Mouse (Mus musculus): ENCODE measurements around the gene Inpp5b. TPM values are rescaled to one million over a fixed set of nuclear protein-coding genes. Genes with fewer than 3 reads are reported as not detected.

Gene Inpp5b
- polyA plus RNA-seq, 1 experiment from 2014 or later = 16.3 TPM

GRCm38 (mm10) chr4:124792114-124792513 is 50.5 kb downstream of the Inpp5b start:
- H3K9ac ChIP-seq (ENCODE audit: low read length) = no peak overlapping the region
- H3K4me1 ChIP-seq (ENCODE audit: control insufficient read depth, insufficient read depth, low read length) = no peaks in the 10 kb centered on the region
- no peak overlapping the region for H3K4me2 ChIP-seq (ENCODE audit: low read depth, low read length)
- H3K4me3 ChIP-seq (ENCODE audit: low read length) = no peak overlapping the region
- WGBS = 81% methylated on average over 8 of the region's 8 CpGs
- no peaks in the 10 kb centered on the region for H3K27me3 ChIP-seq (ENCODE audit: control insufficient read depth, insufficient read depth, low read length)
- H3K27ac ChIP-seq (ENCODE audit: low read length) = no peak overlapping the region
- peaks cover 24% of the 10 kb centered on the region for H3K36me3 ChIP-seq (ENCODE audit: control insufficient read depth, insufficient read depth)
- no peak for ATAC-seq (replicated peaks; ENCODE audit: extremely low read depth, insufficient read depth, low FRiP score)
- H3K9me3 ChIP-seq (replicated peaks; ENCODE audit: control insufficient read depth, low read length) = no peaks in the 10 kb centered on the region

DNA sequence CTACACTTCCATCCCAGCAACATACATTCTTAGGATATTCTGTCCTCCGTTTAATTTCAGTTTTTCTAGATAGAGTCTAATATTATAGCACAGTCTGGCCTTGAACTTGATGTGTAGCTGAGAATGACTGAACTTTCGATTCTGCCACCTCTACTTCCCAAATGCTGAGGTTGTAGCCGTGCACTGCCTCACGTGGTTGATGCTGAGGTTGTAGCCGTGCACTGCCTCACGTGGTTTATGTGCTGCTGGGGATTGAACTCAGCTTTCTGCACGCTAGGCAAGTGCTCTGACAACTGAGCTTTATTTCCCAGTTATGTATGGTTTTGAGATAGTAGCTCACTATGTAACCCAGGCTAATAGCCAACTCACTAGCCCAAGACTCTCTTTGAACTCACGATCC is 54.5 kb downstream of the Inpp5b start:
- no peaks in the 10 kb centered on the region for H3K9me3 ChIP-seq (replicated peaks; ENCODE audit: control insufficient read depth, low read length)
- H3K36me3 ChIP-seq (ENCODE audit: control insufficient read depth, insufficient read depth) = peaks cover 10% of the 10 kb centered on the region
- no peak overlapping the region for H3K9ac ChIP-seq (ENCODE audit: low read length)
- 90% methylated on average over 8 of the region's 8 CpGs for WGBS
- no peak overlapping the region for H3K4me2 ChIP-seq (ENCODE audit: low read depth, low read length)
- H3K27ac ChIP-seq (ENCODE audit: low read length) = no peak overlapping the region
- H3K4me1 ChIP-seq (ENCODE audit: control insufficient read depth, insufficient read depth, low read length) = no peaks in the 10 kb centered on the region
- no peak overlapping the region for H3K4me3 ChIP-seq (ENCODE audit: low read length)
- no peaks in the 10 kb centered on the region for H3K27me3 ChIP-seq (ENCODE audit: control insufficient read depth, insufficient read depth, low read length)
- no peak for ATAC-seq (replicated peaks; ENCODE audit: extremely low read depth, insufficient read depth, low FRiP score)

DNA sequence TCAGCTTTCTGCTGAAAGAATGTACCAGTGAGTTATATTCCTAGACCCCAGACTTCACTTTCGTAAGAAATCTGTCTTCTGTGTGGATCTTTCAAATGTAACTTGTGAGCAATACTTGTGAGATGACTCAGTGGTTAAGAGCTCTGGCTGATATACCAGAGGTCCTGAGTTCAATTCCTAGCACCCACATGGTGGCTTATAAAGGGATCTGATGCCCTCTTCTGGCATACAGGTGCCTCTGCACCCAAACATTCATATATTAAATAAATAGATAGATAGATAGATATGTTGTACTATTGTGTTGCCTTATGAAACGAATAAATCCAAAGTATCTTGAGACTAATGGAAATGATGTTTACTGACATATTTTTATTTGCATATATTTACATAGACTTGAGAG is 55.3 kb downstream of the Inpp5b start:
- H3K9ac ChIP-seq (ENCODE audit: low read length) = no peak overlapping the region
- H3K4me2 ChIP-seq (ENCODE audit: low read depth, low read length) = no peak overlapping the region
- no peaks in the 10 kb centered on the region for H3K9me3 ChIP-seq (replicated peaks; ENCODE audit: control insufficient read depth, low read length)
- no peak for ATAC-seq (replicated peaks; ENCODE audit: extremely low read depth, insufficient read depth, low FRiP score)
- H3K4me1 ChIP-seq (ENCODE audit: control insufficient read depth, insufficient read depth, low read length) = peaks cover 3% of the 10 kb centered on the region; the same call in 1 of the 2 replicates
- no peak overlapping the region for H3K4me3 ChIP-seq (ENCODE audit: low read length)
- 86% methylated on average over 2 of the region's 2 CpGs for whole genome bisulfite sequencing
- no peak overlapping the region for H3K27ac ChIP-seq (ENCODE audit: low read length)
- H3K27me3 ChIP-seq (ENCODE audit: control insufficient read depth, insufficient read depth, low read length) = no peaks in the 10 kb centered on the region
- peaks cover 10% of the 10 kb centered on the region for H3K36me3 ChIP-seq (ENCODE audit: control insufficient read depth, insufficient read depth)

DNA sequence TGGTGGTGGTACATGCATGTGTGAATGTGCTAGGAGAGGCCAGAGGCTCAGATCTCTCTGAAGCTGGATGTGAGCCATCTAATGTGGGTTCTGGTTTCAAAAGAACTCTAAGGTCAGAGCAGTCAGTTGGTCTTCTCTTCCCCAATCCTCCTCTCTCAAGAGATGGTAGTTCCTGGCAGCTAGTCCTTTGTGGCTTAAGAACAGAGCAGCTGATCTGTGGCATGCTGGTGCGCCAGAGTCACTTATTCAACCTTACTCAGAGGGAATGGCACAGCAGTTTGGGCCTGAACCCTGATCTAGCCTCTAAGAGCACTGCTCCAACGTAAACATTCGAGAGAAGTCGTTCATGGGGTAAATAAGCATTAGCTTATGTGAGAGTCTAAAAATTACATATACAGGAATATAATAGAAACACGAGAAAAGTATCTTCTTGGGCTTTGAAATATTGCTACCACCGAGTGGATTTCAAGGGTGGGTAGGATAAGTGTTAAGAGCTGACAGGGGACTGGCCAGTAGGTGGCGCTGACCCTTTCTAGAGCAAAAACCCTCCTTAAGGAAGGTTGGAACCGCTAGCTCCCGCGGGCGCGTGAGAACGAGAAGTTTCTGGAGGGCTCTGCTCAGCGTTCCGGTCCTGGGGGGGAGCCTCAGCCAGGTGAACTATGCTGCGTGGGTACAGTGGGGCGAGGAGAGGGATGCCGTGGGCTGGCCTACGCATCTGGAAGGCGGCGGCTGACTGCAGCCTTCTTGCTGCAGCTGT is 60.1 kb downstream of the Inpp5b start, which contains the start of gene Mtf1:
Mtf1 (plus strand) TSS at position 553 of the 757 bp plus-strand sequence.
- 5% methylated on average over 21 of the region's 21 CpGs for WGBS
- H3K27me3 ChIP-seq (ENCODE audit: control insufficient read depth, insufficient read depth, low read length) = no peaks in the 10 kb centered on the region
- peak within 1 kb of the TSS; percentile 94 for H3K4me3 ChIP-seq (ENCODE audit: low read length)
- H3K4me2 ChIP-seq (ENCODE audit: low read depth, low read length) = peak within 1 kb of the TSS; percentile 87
- peak within 1 kb of the TSS; percentile 96 for H3K9ac ChIP-seq (ENCODE audit: low read length)
- peak within 1 kb of the TSS; percentile 97 for H3K27ac ChIP-seq (ENCODE audit: low read length)
- H3K4me1 ChIP-seq (ENCODE audit: control insufficient read depth, insufficient read depth, low read length) = peaks cover 12% of the 10 kb centered on the region
- ATAC-seq (replicated peaks; ENCODE audit: extremely low read depth, insufficient read depth, low FRiP score) = peak; percentile 76
- H3K36me3 ChIP-seq (ENCODE audit: control insufficient read depth, insufficient read depth) = peaks cover 23% of the 10 kb centered on the region
- no peaks in the 10 kb centered on the region for H3K9me3 ChIP-seq (replicated peaks; ENCODE audit: control insufficient read depth, low read length)

GRCm38 (mm10) chr4:124802309-124803260 is 60.9 kb downstream of the Inpp5b start:
- Histone ChIP-seq H3K9me3 (replicated peaks; ENCODE audit: control insufficient read depth, low read length) (no peaks in the 10 kb centered on the region), H3K4me3 (ENCODE audit: low read length) (peak overlapping the region; percentile 94), H3K4me1 (ENCODE audit: control insufficient read depth, insufficient read depth, low read length) (peaks cover 12% of the 10 kb centered on the region), H3K27me3 (ENCODE audit: control insufficient read depth, insufficient read depth, low read length) (no peaks in the 10 kb centered on the region), H3K4me2 (ENCODE audit: low read depth, low read length) (peak overlapping the region; percentile 87), H3K9ac (ENCODE audit: low read length) (peak overlapping the region; percentile 96), H3K36me3 (ENCODE audit: control insufficient read depth, insufficient read depth) (peaks cover 23% of the 10 kb centered on the region), H3K27ac (ENCODE audit: low read length) (peak overlapping the region; percentile 97)
- peak; percentile 100 for ATAC-seq (replicated peaks; ENCODE audit: extremely low read depth, insufficient read depth, low FRiP score)
- WGBS = under 1% methylated on average over 53 of the region's 53 CpGs

DNA sequence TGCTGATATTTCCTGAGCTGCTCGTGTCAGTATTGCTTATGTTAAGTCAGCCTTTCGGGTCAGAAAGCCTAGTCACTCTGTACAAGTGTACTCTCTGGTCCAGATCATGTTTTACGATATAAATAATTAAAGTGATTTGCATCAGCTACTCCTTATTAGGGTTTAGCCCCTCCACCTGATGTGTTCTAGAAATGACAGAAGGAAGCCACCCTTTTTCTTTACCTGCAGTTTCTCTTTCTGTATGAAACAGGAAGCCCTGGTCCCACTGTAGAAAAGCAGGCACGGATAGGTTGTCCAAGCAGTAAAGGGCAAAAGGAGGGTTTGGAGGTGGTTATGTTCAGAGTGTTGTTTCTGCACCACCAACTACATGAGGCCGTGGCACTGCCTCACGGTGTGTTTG is 61.8 kb downstream of the Inpp5b start:
- Histone ChIP-seq H3K4me2 (ENCODE audit: low read depth, low read length) (peak overlapping the region; percentile 81), H3K4me3 (ENCODE audit: low read length) (peak overlapping the region; percentile 94), H3K36me3 (ENCODE audit: control insufficient read depth, insufficient read depth) (peaks cover 21% of the 10 kb centered on the region), H3K27me3 (ENCODE audit: control insufficient read depth, insufficient read depth, low read length) (no peaks in the 10 kb centered on the region), H3K4me1 (ENCODE audit: control insufficient read depth, insufficient read depth, low read length) (peaks cover 12% of the 10 kb centered on the region), H3K27ac (ENCODE audit: low read length) (no peak overlapping the region), H3K9me3 (replicated peaks; ENCODE audit: control insufficient read depth, low read length) (no peaks in the 10 kb centered on the region), H3K9ac (ENCODE audit: low read length) (no peak overlapping the region; the same call in 1 of the 2 replicates)
- ATAC-seq (replicated peaks; ENCODE audit: extremely low read depth, insufficient read depth, low FRiP score) = no peak
- 72% methylated on average over 6 of the region's 6 CpGs for WGBS

DNA sequence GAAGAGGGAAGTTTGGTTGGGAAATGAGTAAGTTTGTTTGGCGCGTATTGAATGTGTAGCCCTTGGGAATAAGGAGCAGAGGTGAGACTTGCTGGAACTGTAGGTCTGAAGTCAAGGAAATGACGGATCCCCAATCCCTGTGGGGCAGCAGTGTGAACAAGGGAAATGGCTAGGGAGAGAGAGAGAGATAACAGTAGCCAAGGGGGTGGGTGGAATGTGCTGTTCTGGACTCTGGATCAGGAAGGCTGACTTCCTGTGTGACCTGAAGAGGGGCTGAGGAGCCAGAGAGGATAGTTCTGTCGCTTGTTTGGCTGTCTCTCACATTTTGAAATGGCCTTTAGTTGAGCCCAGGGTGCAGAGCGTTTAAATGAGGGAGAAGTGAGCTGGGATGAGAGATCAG is 66.9 kb downstream of the Inpp5b start:
- Histone ChIP-seq H3K9ac (ENCODE audit: low read length) (no peak overlapping the region; the same call in 1 of the 2 replicates), H3K27ac (ENCODE audit: low read length) (peak overlapping the region; percentile 13; the same call in 1 of the 2 replicates), H3K27me3 (ENCODE audit: control insufficient read depth, insufficient read depth, low read length) (no peaks in the 10 kb centered on the region), H3K4me1 (ENCODE audit: control insufficient read depth, insufficient read depth, low read length) (peaks cover 2% of the 10 kb centered on the region), H3K36me3 (ENCODE audit: control insufficient read depth, insufficient read depth) (peaks cover 18% of the 10 kb centered on the region), H3K4me2 (ENCODE audit: low read depth, low read length) (no peak overlapping the region), H3K4me3 (ENCODE audit: low read length) (no peak overlapping the region), H3K9me3 (replicated peaks; ENCODE audit: control insufficient read depth, low read length) (no peaks in the 10 kb centered on the region)
- 0 out of 2 replicates have a peak, but pooled peaks have one; percentile 28 for ATAC-seq (replicated peaks; ENCODE audit: extremely low read depth, insufficient read depth, low FRiP score)
- WGBS = 65% methylated on average over 5 of the region's 5 CpGs

GRCm38 (mm10) chr4:124809136-124809883 is 67.7 kb downstream of the Inpp5b start:
- 80% methylated on average over 9 of the region's 9 CpGs for WGBS
- no peak overlapping the region for H3K27ac ChIP-seq (ENCODE audit: low read length)

More at GRCm38 (mm10) chr4:124809136-124809883, 67.7 kb downstream of the Inpp5b start:
- peaks cover 18% of the 10 kb centered on the region for H3K36me3 ChIP-seq (ENCODE audit: control insufficient read depth, insufficient read depth)
- ATAC-seq (replicated peaks; ENCODE audit: extremely low read depth, insufficient read depth, low FRiP score) = no peak
- H3K4me3 ChIP-seq (ENCODE audit: low read length) = no peak overlapping the region
- no peak overlapping the region for H3K9ac ChIP-seq (ENCODE audit: low read length)
- no peaks in the 10 kb centered on the region for H3K27me3 ChIP-seq (ENCODE audit: control insufficient read depth, insufficient read depth, low read length)
- H3K9me3 ChIP-seq (replicated peaks; ENCODE audit: control insufficient read depth, low read length) = no peaks in the 10 kb centered on the region
- H3K4me2 ChIP-seq (ENCODE audit: low read depth, low read length) = no peak overlapping the region
- H3K4me1 ChIP-seq (ENCODE audit: control insufficient read depth, insufficient read depth, low read length) = no peaks in the 10 kb centered on the region
